Mouse (Mus musculus): ENCODE data around the gene Zfp112.

DNA sequence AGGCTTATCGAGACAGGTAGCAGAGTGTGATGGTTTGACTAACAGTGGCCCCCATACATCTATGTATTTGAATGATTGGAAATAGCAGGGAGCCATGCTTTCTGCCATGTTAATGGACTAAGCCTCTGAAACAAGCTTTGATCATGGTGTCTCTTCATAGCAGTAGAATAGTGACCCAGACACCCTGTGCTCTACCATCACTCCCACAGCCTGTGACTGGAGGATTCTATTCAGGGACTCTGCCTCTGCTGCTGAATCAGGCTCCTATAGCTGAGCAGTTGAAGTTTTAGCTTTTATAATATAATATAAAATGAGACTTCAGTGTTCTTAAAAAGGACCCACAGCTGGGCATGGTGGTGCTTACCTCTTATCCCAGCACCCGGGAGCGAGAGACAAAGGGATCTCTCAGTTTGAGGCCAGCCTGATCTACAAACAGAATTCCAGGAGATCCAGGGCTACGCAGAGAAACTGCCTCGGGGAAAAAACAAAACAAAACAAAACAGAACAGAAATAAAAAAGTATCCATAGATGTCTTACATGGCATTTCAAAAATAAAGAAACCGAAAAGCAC lies 21.4 kb downstream of the Zfp112 start:
- TF ChIP-seq CTCF (IDR thresholded peaks at IDR 0.05; ENCODE audit: low read depth) (no peak), EP300 (IDR thresholded peaks at IDR 0.05; ENCODE audit: low read depth) (no peak)

Data from liver, postnatal 0 days (tissue).